Mouse (Mus musculus): ENCODE data around the gene Anapc10.

GRCm38 (mm10) chr8:79680555-79680954, 31.1 kb upstream of the Anapc10 start:
- TF ChIP-seq CTCF (IDR thresholded peaks at IDR 0.05; ENCODE audit: control insufficient read depth, insufficient read depth, low read length) (no peak), POLR2A (IDR thresholded peaks at IDR 0.05; ENCODE audit: borderline replicate concordance, control insufficient read depth, low read depth, low read length) (no peak)

Measured in bone marrow, adult 2 months (tissue).